Mouse (Mus musculus) liver, adult 2 months (tissue): Measurements from ENCODE around the gene Wdr61.

Experiments
- CTCF ChIP-seq: fragments of 200-500 bp; IDR thresholded peaks from 2 replicates; pipeline ENCODE4 v1.5.1; 2011; ENCODE audit warnings: low read depth, low read length, control low read depth
- POLR2A ChIP-seq: fragments of 200-500 bp; IDR thresholded peaks from 2 replicates; pipeline ENCODE4 v1.6.1; 2011; ENCODE audit warnings: low read length, control low read depth; ENCODE audit not compliant: insufficient read depth; ENCODE audit errors: extremely low read depth

DNA sequence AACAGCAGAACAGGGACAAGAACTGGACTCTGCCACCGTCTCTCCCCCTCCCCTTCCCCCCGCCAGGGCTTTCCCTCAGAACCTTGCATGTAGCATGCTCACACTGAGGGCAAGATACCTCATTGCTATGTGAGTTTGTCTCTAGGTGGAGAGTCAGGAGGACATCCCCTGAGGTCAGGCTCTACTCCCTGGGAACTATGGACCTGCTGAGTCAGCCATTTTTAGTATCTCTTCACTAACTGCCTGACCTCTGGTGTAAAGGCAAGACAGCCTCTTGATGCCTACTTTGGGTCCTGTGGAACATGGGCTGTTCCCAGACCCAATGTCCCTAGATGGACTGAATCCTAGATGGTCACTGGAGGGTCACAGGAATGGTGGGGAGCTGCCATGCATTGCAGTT is 17.4 kb upstream of the Wdr61 start:
- TF ChIP-seq POLR2A (no peak), CTCF (no peak)
